Mouse (Mus musculus) G1E (cell line): ENCODE measurements at regions not wholly inside any gene's neighbourhood (a gene's known extent, or its start where the extent isn't known, plus 50 kb on each side); places are given as distances from the start of the nearest gene placed in this dataset.

Experiments
- CTCF ChIP-seq: IDR thresholded peaks from 2 replicates; pipeline ENCODE4 v1.5.1; 2012; ENCODE audit warnings: low read depth, low read length, inconsistent platforms, mixed read lengths
- GATA1 ChIP-seq: IDR thresholded peaks from 2 replicates; pipeline ENCODE4 v1.6.1; 2012; ENCODE audit warnings: borderline replicate concordance, low read length, inconsistent platforms, mixed read lengths
- TAL1 ChIP-seq: conservative IDR thresholded peaks from 2 replicates; pipeline ENCODE4 v1.6.1; 2012; ENCODE audit warnings: low read depth, low read length, inconsistent platforms, mixed read lengths

GRCm38 (mm10) chr2:137200101-137200500 is 83.7 kb upstream of the Jag1 start:
- TF ChIP-seq CTCF, result no peak
- no peak for TF ChIP-seq TAL1
- no peak for TF ChIP-seq GATA1
